Mouse (Mus musculus) limb, embryonic 13.5 days (tissue): ENCODE measurements around the gene Rpl3. TPM values are rescaled to one million over a fixed set of nuclear protein-coding genes. Genes with fewer than 3 reads are reported as not detected.
A peak's percentile ranks its signal among the peaks of the same experiment; 100 is the strongest.

Source experiments
- ATAC-seq: fragments of 200-750 bp; cut with Nextera tagmentation; 2 replicates; pipeline ENCODE4 v1.8.0; 2017; ENCODE audit warnings: low read depth, moderate number of reproducible peaks, moderate TSS enrichment; ENCODE audit not compliant: low FRiP score
- H3K27ac ChIP-seq: fragments of 300-500 bp; sonication (generic); 2 replicates; pipeline ENCODE4 v1.5.1; 2015; ENCODE audit warnings: inconsistent platforms, mild to moderate bottlenecking, moderate library complexity
- H3K27me3 ChIP-seq: fragments of 300-500 bp; sonication (generic); 2 replicates; pipeline ENCODE4 v1.6.1; 2015; ENCODE audit warnings: mild to moderate bottlenecking, inconsistent platforms
- H3K36me3 ChIP-seq: fragments of 300-500 bp; sonication (generic); 2 replicates; pipeline ENCODE4 v1.6.1; 2015; ENCODE audit warnings: inconsistent platforms, mild to moderate bottlenecking, moderate library complexity
- H3K4me1 ChIP-seq: fragments of 300-500 bp; sonication (generic); 2 replicates; pipeline ENCODE4 v1.6.1; 2015; ENCODE audit warnings: inconsistent platforms
- H3K4me2 ChIP-seq: fragments of 300-500 bp; sonication (generic); replicated peaks from 2 replicates; pipeline ENCODE4 v1.6.1; 2015; ENCODE audit warnings: inconsistent platforms, mild to moderate bottlenecking, moderate library complexity
- H3K4me3 ChIP-seq: fragments of 300-500 bp; sonication (generic); 2 replicates; pipeline ENCODE4 v1.5.1; 2015; ENCODE audit warnings: moderate library complexity, mild to moderate bottlenecking, inconsistent platforms
- H3K9ac ChIP-seq: fragments of 300-500 bp; sonication (generic); 2 replicates; pipeline ENCODE4 v1.6.1; 2015; ENCODE audit warnings: mild to moderate bottlenecking, inconsistent platforms
- H3K9me3 ChIP-seq: fragments of 300-500 bp; sonication (generic); 2 replicates; pipeline ENCODE4 v1.6.1; 2016; ENCODE audit warnings: inconsistent platforms
- WGBS: fragments of 180-500 bp; shearing (Covaris S2); methylation state at CpG from one replicate; pipeline ENCODE4 v1.1.7; 2015; 5-methylcytosine and 5-hydroxymethylcytosine counted together
- polyA plus RNA-seq: library from polyadenylated mRNA; unstranded; fragments of >200 nt; fragmentation: Nextera tagmentation; extraction: Ambion mirVana; gene quantifications from 2 replicates; pipeline ENCODE4 v1.2.1, GENCODE M21; 2015

Gene Rpl3
- 1,057 and 1,068 TPM in 2 replicates for polyA plus RNA-seq

DNA sequence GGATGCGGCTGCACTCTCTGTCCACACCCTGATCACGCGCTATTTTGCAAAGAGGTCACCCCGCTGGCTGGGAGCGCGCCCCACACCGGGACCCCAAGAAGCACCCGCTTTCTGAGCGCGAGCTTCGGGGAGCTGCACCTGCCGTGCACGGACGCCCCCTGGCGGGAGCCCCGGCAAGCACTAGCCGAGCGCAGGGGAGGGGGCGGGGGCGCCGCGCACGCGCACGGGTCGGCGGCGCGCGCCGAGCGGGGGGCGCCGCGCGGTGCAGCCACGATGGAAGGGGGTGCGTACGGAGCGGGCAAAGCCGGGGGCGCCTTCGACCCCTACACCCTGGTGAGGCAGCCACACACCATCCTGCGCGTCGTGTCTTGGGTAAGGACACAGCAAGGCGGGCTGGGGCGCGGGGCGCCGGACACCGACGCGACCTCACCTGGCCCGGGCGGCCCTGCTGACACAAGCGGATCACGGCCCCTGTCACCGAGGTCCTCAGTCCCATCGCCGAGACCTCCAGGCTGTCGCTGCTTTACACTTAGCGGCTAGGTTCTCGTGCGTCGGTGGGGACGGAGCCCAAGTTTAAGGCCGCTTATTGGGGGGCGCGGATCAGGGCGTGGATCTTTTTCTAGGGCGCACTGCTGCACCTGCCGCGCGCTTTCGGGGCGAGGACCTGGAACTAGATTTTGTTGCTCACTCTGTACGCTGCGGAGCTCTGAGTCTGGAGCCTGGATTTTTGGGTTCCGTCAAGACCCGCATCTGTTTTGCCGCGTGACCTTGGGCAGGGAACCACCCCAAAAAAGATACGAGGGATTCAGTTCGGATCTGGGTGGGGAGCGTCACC, at the start of gene Rpl3, which contains the start of gene Syngr1:
TSS of gene Rpl3 (minus strand) at position 748 of the 835 bp plus-strand sequence.
TSS of gene Syngr1 (plus strand) at position 214 of the 835 bp plus-strand sequence.
- 0 out of 2 replicates have a peak, but pooled peaks have one; percentile 34 for ATAC-seq
- peak within 1 kb of the TSS; percentile 66 for H3K4me3 ChIP-seq
- peak within 1 kb of the TSS; percentile 97 for H3K4me2 ChIP-seq
- peaks cover 65% of the 10 kb centered on the region for H3K27me3 ChIP-seq
- WGBS = 1% methylated on average over 81 of the region's 86 CpGs
- no peak within 1 kb of the TSS for H3K27ac ChIP-seq
- no peaks in the 10 kb centered on the region for H3K36me3 ChIP-seq
- peaks cover 18% of the 10 kb centered on the region; the same call in 1 of the 2 replicates for H3K4me1 ChIP-seq
- H3K9me3 ChIP-seq = peaks cover 3% of the 10 kb centered on the region; the same call in 1 of the 2 replicates
- H3K9ac ChIP-seq = peak within 1 kb of the TSS; percentile 57

- 97% methylated on average over 3 of the region's 3 CpGs for WGBS
- H3K4me3 ChIP-seq = no peak overlapping the region
These were observed 49.2 kb upstream of the Rpl3 start for GRCm38 (mm10) chr15:80140878-80141277.

GRCm38 (mm10) chr15:80140302-80140701, 48.6 kb upstream of the Rpl3 start:
- Histone ChIP-seq H3K9me3 (no peaks in the 10 kb centered on the region), H3K4me2 (no peak overlapping the region), H3K36me3 (peaks cover 66% of the 10 kb centered on the region), H3K4me3 (no peak overlapping the region), H3K27me3 (no peaks in the 10 kb centered on the region), H3K4me1 (no peaks in the 10 kb centered on the region), H3K27ac (no peak overlapping the region), H3K9ac (no peak overlapping the region)
- ATAC-seq = no peak
- 95% methylated on average over 2 of the region's 2 CpGs for WGBS

More at GRCm38 (mm10) chr15:80140878-80141277, 49.2 kb upstream of the Rpl3 start:
- no peak for ATAC-seq
- Histone ChIP-seq H3K9me3 (no peaks in the 10 kb centered on the region), H3K27ac (no peak overlapping the region), H3K9ac (no peak overlapping the region), H3K36me3 (peaks cover 72% of the 10 kb centered on the region), H3K27me3 (no peaks in the 10 kb centered on the region), H3K4me2 (no peak overlapping the region), H3K4me1 (peaks cover 1% of the 10 kb centered on the region; the same call in 1 of the 2 replicates)

GRCm38 (mm10) chr15:80137945-80138791, 46.5 kb upstream of the Rpl3 start:
- Histone ChIP-seq H3K27me3 (no peaks in the 10 kb centered on the region), H3K4me2 (no peak overlapping the region), H3K4me1 (peaks cover 12% of the 10 kb centered on the region), H3K36me3 (peaks cover 51% of the 10 kb centered on the region), H3K4me3 (no peak overlapping the region), H3K9ac (0 out of 2 replicates have a peak overlapping the region, but pooled peaks have one; percentile 8), H3K9me3 (no peaks in the 10 kb centered on the region), H3K27ac (no peak overlapping the region)
- WGBS = 82% methylated on average over 17 of the region's 17 CpGs
- no peak for ATAC-seq

- no peak overlapping the region for H3K4me3 ChIP-seq
- H3K9me3 ChIP-seq = no peaks in the 10 kb centered on the region
- no peak overlapping the region for H3K27ac ChIP-seq
- WGBS = 97% methylated on average over 3 of the region's 3 CpGs
- no peaks in the 10 kb centered on the region for H3K27me3 ChIP-seq
- H3K36me3 ChIP-seq = peaks cover 37% of the 10 kb centered on the region
- H3K4me2 ChIP-seq = no peak overlapping the region
- no peak for ATAC-seq
- peaks cover 12% of the 10 kb centered on the region for H3K4me1 ChIP-seq
- H3K9ac ChIP-seq = no peak overlapping the region
These were observed 45.0 kb upstream of the Rpl3 start for GRCm38 (mm10) chr15:80136645-80137044.

DNA sequence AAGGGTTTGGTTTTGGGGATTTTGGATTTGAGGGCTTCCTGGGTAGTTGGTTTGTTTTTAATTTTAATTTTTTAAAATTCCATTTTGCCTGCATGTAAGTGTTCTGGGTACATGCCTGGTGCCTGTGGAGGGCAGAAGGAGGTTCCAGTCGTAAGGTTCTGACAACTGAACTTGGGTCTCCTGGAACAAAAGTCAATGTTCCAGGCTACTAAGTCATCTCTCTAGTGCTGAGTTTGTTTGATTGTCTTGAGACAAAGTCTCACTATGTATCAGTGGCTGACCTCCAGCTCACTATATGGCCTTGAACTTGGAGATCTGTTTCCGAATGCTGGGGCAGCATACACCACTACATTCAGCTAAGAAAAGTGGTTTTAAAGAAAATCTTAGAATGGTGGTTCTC, 43.8 kb upstream of the Rpl3 start:
- H3K4me3 ChIP-seq = no peak overlapping the region
- no peak overlapping the region for H3K9ac ChIP-seq
- H3K27ac ChIP-seq = no peak overlapping the region
- no peaks in the 10 kb centered on the region for H3K27me3 ChIP-seq
- no peak for ATAC-seq
- H3K9me3 ChIP-seq = no peaks in the 10 kb centered on the region
- 95% methylated on average over 2 of the region's 2 CpGs for WGBS
- peaks cover 12% of the 10 kb centered on the region for H3K4me1 ChIP-seq
- H3K4me2 ChIP-seq = no peak overlapping the region
- H3K36me3 ChIP-seq = peaks cover 26% of the 10 kb centered on the region

DNA sequence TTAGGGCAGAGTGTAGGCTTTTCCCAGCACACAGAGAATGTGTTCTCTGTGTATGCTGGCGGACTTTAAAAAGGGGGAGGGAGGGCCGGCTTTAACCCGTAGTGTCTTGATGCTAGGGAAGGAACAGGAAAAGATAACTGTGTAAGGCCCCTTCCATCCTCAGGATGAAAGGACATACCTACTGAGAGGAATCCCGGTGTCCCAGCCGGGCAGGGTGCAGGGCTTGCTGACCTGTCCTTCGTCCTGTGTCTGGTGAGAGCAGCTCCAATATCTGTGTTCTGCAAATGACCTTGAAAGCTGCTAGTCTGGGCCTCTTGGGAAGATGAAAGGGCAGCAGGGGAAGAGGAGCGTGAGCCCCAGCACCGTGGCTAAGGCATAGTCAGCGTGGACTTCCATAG, 42.8 kb upstream of the Rpl3 start:
- H3K27ac ChIP-seq = peak overlapping the region; percentile 99; the same call in 1 of the 2 replicates

DNA sequence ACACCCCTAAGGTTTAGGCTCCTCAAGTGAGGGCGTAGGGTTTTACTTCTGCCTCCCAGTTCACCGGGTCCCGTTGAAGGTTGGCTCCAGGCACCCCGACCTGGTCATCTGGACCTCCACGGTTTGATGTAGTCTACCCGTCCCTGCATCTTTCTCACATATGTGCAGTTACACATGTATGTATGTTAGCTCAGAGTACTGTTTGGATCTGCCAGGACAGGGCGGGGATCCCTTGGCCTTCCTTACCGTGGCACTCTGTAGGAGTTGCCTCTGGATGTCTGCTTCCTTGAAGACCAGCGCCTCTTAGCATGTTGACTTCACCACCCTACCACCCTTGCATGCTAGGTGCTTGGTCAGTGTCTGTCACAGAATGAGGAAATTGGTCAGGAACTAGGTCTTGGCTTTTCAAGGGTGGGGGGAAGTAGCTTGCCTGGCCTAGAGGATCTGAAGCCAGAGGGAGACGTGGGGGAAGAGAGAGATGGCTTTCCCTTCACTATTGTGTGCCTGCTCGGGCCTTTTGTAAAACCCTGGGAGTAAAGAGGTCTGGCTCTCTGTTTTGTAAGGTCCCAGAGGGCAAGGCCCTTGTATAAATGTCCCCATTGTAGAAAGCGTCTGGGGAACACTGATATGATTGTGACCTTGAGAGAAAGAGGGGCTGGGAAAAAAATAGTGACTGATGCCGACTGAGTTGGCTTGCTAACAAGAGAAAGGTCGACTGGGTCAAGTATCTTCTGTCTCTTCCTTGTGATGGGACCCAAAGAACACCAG, 42.2 kb upstream of the Rpl3 start:
- H3K36me3 ChIP-seq = peaks cover 19% of the 10 kb centered on the region
- no peaks in the 10 kb centered on the region for H3K27me3 ChIP-seq
- H3K4me3 ChIP-seq = peak overlapping the region; percentile 72
- 0 out of 2 replicates have a peak, but pooled peaks have one; percentile 6 for ATAC-seq
- peak overlapping the region; percentile 95 for H3K4me2 ChIP-seq
- H3K9ac ChIP-seq = peak overlapping the region; percentile 88
- 16% methylated on average over 14 of the region's 14 CpGs for WGBS
- H3K27ac ChIP-seq = peak overlapping the region; percentile 99
- H3K4me1 ChIP-seq = peaks cover 12% of the 10 kb centered on the region
- no peaks in the 10 kb centered on the region for H3K9me3 ChIP-seq

More for the DNA sequence above, 42.8 kb upstream of the Rpl3 start:
- H3K36me3 ChIP-seq = peaks cover 19% of the 10 kb centered on the region
- H3K27me3 ChIP-seq = no peaks in the 10 kb centered on the region
- H3K9me3 ChIP-seq = no peaks in the 10 kb centered on the region
- H3K4me3 ChIP-seq = peak overlapping the region; percentile 72
- peaks cover 12% of the 10 kb centered on the region for H3K4me1 ChIP-seq
- WGBS = 73% methylated on average over 9 of the region's 9 CpGs
- ATAC-seq = no peak
- H3K4me2 ChIP-seq = peak overlapping the region; percentile 95
- H3K9ac ChIP-seq = peak overlapping the region; percentile 88

- peaks cover 15% of the 10 kb centered on the region for H3K36me3 ChIP-seq
- H3K4me1 ChIP-seq = peaks cover 12% of the 10 kb centered on the region
- peak within 1 kb of the TSS; percentile 95 for H3K4me2 ChIP-seq
- H3K9me3 ChIP-seq = no peaks in the 10 kb centered on the region
- peak within 1 kb of the TSS; percentile 72 for H3K4me3 ChIP-seq
- H3K27me3 ChIP-seq = no peaks in the 10 kb centered on the region
- 0% methylated on average over 45 of the region's 59 CpGs for WGBS
- peak within 1 kb of the TSS; percentile 88 for H3K9ac ChIP-seq
- ATAC-seq = peak; percentile 95
- peak within 1 kb of the TSS; percentile 99 for H3K27ac ChIP-seq
These were observed 41.4 kb upstream of the Rpl3 start, which contains the start of gene Tab1 for GRCm38 (mm10) chr15:80132993-80133586. TSS of gene Tab1 (plus strand) at chr15:80133127.

DNA sequence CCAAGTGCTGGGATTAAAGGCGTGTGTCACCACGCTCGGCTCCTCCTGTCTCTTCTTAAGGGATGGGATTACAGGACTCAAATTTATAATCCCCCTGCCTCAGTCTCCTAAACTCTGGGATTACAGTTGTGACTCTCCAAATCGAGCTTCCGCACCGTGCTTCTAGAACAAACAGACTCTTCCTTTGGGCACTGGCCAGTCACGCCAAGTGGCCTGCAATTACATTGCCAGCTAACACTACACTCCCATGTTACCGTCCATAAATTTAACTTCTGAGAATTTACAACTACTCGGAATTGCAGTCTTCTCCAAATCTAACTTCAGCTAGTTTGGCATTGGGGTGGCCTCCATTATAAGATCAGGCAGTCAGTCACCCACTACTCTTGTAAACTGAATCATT, 40.8 kb upstream of the Rpl3 start:
- Histone ChIP-seq H3K27ac (peak overlapping the region; percentile 99; the same call in 1 of the 2 replicates), H3K9me3 (no peaks in the 10 kb centered on the region), H3K4me2 (peak overlapping the region; percentile 95), H3K4me1 (peaks cover 12% of the 10 kb centered on the region), H3K4me3 (peak overlapping the region; percentile 72), H3K27me3 (no peaks in the 10 kb centered on the region), H3K9ac (peak overlapping the region; percentile 88), H3K36me3 (peaks cover 15% of the 10 kb centered on the region)
- 76% methylated on average over 9 of the region's 9 CpGs for WGBS
- no peak for ATAC-seq

- H3K27me3 ChIP-seq = no peaks in the 10 kb centered on the region
- no peaks in the 10 kb centered on the region for H3K9me3 ChIP-seq
- 81% methylated on average over 6 of the region's 6 CpGs for WGBS
- ATAC-seq = no peak
- H3K4me3 ChIP-seq = no peak overlapping the region
- no peak overlapping the region for H3K27ac ChIP-seq
- H3K9ac ChIP-seq = no peak overlapping the region
- peaks cover 12% of the 10 kb centered on the region for H3K4me1 ChIP-seq
- no peak overlapping the region for H3K4me2 ChIP-seq
- peaks cover 8% of the 10 kb centered on the region for H3K36me3 ChIP-seq
These were observed 39.8 kb upstream of the Rpl3 start for GRCm38 (mm10) chr15:80131421-80131820.
